Mouse (Mus musculus): Measurements from ENCODE around the gene Slc6a13.

Gene Slc6a13

DNA sequence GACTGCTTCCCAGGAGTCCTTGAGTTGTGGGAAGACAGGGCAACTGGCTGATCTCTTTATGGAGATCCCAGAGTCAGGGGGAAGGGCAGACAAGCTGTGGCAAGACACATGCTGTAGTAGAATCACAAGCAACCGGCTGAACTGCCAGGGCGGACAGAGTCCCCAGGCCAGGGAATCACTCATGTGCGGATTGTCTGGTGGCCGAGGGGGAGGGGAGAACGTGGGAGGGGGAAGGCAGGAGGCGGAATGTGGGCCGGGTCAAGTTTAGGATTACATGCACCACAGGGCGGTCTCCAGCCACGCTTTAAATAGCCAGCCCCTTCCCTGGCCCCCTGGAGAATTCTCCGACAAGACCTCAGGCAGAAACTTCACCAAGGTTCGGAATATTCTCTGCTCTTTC, at the start of gene Slc6a13:
Gene Slc6a13, plus strand, starts transcription at position 274 of the 400 bp plus-strand sequence.
- DNase-seq (ENCODE audit: low read depth, low spot score) = no peak

GRCm38 (mm10) chr6:121250406-121250805, 49.6 kb upstream of the Slc6a13 start:
- no peak for DNase-seq (ENCODE audit: low read depth, low spot score)

GRCm38 (mm10) chr6:121251256-121251655, 48.8 kb upstream of the Slc6a13 start:
- DNase-seq (ENCODE audit: low read depth, low spot score) = no peak

DNA sequence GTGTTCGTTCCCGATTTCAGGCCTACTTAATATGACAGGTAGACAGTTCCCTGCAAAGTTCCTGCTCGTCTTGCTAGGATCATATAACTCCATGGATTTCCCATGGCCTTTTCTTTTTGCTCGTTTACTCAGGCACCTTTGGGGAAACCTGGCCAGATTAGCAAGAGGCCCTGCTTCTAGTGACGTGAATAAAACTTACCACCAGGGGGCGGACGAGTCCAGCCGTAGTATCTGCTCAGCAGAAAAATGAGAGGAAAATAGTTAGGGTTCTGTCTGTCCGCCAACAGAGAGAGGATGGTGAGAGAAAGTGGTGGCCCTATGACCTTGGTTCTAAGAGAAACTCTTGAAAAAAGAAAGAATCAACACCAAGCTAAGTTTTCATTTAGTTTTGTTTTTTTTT, 39.5 kb upstream of the Slc6a13 start:
- DNase-seq (ENCODE audit: low read depth, low spot score) = no peak

DNA sequence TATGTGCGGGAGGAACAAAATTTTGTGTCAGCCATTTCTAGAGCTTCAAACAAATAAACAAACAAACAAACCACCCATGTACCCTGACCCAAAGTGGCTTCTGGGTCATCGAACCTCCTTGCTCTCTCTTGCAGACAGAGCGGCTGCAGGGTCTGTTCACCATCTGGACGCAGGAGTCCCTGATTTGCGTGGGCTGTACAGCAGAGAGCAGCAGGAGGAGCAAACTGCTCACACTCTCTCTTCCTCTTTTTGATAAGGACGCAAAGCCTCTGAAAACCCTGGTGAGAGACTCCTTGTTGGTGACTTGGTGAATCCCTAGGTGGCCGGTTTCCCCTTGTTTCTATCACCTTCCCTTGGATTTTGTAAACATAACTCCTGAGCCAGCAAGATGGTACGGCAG, 38.8 kb upstream of the Slc6a13 start:
- DNase-seq (ENCODE audit: low read depth, low spot score) = no peak

DNA sequence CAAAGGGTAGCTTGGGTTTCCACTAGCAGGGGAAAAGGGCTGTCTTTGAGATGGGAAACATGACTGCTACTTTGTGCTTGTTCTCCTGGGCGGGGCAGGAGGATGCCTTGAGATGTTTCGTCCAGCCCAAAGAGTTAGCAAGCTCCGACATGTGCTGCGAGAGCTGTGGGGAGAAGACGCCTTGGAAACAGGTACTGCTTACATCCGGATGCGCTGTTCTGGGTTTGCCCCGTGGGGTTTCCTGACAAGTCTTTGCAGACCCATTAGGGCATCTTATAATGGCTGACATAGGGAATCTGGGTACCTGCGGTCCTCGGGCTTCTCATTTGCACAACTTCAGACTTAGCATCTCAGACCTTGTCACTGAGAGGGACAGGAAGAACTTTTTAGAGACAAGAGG, 38.0 kb upstream of the Slc6a13 start:
- DNase-seq (ENCODE audit: low read depth, low spot score) = no peak

DNA sequence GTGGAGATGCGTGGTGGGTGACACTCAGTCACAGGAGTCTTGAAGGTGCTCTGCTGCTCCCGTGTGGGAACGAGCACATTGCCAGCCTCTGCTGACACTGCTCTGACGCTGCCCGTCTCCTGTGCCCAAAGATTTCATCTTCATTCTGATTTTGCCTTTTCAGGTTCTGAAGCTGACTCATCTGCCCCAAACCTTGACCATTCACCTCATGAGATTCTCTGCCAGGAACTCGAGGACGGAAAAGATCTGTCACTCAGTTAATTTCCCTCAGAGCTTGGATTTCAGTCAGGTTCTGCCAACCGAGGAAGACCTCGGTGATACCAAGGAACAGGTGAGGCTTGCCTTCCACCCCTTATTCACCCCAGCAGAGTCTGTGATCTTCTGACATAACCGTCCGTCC, 37.5 kb upstream of the Slc6a13 start:
- DNase-seq (ENCODE audit: low read depth, low spot score) = no peak

DNA sequence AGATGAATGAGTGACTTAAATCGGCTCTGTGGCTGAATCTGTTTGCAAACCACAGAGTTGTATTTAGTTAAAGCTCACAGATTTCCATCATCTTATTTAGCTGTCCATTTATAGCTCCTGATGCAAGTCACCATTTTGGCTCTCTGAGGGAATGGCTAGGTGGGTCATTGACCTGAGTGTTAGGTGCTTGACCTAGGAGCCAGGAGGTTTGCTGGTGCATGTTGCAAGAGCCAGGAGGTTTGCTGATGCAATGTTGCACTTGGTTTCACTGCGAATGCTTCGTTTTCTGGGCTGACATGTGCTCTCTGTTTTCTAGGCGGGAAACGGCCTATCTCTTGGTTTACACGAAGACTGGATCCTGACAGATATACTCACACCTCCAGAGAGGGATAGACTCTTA, 29.9 kb upstream of the Slc6a13 start:
- no peak for DNase-seq (ENCODE audit: low read depth, low spot score)

- DNase-seq (ENCODE audit: low read depth, low spot score) = no peak
Measured at GRCm38 (mm10) chr6:121271707-121272074, 28.3 kb upstream of the Slc6a13 start.

DNA sequence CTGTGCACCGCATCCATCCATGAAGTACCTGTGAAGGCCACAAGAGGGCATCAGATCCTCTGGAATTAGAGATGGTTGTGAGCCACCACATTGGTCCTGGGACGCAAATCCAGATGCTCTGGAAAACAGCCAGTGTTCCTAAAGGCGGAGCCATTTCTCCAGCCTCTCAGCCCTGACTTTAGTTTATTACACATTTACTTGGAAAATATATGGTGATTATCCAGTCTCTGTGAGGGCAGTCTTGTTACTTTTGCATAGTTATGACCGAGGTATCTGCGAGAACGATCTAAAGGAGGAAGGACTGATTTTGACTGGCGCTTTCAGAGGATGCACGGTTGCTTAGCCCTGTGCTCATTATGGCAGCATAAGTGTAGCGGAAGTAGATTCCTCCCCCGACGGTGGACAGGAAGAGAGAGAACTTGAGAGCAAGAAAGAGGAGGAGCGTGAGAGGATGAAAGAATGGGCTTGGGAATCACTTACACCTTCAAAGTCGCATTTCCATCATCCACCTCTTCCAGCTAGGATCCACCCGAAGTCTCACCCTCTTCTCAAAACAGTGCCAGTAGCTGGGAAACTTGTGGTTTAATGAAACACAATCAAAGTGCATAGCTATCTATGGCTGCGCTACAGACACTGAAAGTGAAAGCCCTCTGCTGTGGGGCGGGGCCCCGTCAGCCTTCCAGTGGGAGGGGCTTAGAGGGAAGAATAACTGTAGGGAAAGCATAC, 27.8 kb upstream of the Slc6a13 start:
- DNase-seq (ENCODE audit: low read depth, low spot score) = peak; percentile 77

DNA sequence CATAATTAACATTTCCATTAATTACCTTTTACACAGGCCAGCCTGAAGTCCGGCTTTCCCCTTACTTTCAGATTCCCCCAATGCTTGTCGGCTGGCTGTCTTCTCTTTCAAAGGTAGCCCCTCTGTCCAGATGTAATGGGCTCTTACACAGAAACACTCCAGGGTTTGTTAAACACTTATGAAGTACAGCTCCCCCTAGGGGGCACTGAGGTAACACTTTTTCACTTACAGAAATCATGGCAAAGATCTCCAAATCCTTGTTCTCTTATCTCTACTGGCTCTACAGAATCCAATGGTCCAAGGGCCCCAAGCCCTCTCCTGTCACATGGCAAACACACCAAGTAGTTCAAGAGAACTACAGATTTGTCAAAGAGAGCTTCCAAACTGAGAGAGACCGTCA, 25.7 kb upstream of the Slc6a13 start:
- no peak for DNase-seq (ENCODE audit: low read depth, low spot score)

- DNase-seq (ENCODE audit: low read depth, low spot score) = no peak
Measured at GRCm38 (mm10) chr6:121284132-121284531, 15.9 kb upstream of the Slc6a13 start.

DNA sequence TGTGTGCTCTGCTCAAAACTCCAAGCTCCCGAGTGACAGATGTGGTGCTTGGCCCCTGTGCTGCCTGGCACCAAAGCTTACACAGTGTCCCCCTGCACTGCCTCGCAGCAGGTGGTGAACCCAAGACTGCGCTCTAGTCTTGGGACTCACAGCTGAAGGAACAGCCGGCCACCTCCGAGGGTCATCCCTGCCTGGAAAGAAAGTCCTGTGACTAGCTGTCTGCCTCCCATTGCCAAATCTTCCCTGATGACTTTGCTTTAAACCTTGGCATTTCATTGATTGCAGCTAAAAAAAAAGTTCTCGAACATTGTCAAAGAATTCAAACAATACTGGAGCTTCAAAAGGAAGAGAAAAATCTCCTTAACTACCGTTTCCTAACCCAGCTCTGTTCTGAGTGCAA, 710 bp upstream of the Slc6a13 start:
- no peak for DNase-seq (ENCODE audit: low read depth, low spot score)

GRCm38 (mm10) chr6:121300504-121300903, 477 bp downstream of the Slc6a13 start:
- DNase-seq (ENCODE audit: low read depth, low spot score) = no peak

DNA sequence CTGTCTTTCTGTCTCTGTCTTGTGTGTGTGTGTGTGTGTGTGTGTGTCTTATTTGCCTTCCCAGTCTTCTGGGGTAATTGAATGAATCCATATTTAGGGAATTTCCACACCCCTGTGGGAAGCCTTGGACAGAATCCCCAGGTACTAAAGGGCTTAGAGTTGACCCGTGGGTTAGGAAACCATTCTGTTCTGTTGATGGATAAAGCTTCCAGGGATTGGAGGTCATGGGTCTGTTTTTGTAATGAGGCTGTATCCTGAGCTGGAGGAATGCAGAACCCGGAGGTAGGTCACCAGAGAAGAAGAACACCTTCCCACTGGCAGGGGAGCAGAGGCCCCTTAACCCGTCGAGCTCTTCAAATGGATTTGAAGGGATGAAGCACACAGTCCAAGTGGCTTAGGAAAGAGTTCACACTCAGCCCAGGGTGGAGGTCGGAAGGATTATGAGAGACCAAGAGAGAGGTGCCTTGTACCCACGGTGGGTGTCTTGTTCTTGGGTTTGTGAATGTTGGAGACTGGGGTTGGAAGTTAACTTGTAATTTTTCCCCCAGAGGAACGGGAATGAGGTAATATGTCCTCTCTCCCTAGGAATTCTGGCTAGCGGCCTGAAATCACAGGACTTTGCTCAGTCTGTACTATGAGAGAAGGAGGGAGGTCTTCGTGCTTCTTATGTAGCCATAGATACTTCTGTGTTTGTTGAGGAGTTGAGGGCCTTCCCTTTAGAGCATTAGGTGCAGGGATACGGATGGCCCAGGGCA, 3.6 kb downstream of the Slc6a13 start:
- peak; percentile 21 for DNase-seq (ENCODE audit: low read depth, low spot score)

DNA sequence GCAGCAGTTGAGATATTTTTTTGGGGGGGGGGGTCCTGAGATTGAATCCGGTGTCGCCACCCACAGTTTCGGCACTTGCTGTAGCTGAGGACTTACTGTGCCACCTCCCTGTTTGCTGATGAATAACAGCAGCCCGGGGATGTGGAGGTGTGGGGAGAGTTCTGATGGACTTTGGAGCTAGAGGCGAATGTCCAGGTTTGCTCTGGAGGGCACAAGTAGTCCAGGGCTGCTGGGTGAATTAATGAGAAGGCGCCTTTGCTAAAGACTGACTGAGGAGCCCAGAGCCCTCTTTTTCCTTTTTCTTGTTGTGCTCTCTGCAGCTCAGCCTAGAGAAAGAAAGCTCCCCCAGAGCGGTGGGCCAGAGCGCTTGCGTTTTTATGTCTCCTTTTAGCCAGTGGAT, 4.6 kb downstream of the Slc6a13 start:
- DNase-seq (ENCODE audit: low read depth, low spot score) = no peak

DNA sequence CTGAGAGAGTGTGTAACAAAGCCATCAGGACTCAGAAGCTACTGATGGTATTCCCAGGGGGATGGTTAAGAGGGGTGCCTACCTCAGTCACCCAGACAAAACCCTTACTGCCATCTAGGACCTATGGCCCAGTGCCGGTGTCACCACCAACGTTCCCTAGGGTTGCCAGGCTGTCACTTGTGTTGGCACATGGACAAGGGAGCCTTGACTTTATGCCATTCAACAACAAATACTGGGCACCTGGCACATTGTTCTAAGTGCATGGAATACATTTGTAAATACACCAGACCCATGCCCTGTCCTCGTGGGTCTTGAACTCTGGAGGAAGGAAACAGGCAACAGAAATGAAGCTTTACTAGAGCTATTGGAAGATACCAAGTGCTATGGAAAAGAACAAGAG, 5.5 kb downstream of the Slc6a13 start:
- no peak for DNase-seq (ENCODE audit: low read depth, low spot score)

DNA sequence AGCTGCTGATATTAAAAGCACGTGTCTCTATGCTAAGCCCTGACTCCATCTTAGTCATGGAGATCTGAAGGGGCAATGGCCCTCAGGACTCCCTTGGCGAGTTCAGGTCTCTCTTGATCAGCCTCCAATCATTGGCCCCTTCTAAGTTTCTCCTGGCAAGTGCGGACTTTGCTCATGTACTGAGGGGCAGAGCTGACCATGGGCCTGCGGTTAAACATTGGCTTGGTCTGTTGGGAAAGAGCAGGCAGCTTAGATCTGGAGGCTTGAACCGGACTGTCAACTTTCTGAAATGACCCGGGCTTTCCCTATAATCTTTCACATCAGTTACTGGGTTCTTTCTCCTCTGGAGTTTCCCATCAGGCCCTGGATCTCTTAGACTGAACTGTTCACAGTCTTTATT, 11.0 kb downstream of the Slc6a13 start:
- DNase-seq (ENCODE audit: low read depth, low spot score) = no peak

GRCm38 (mm10) chr6:121319099-121319498, 19.1 kb downstream of the Slc6a13 start:
- DNase-seq (ENCODE audit: low read depth, low spot score) = no peak

DNA sequence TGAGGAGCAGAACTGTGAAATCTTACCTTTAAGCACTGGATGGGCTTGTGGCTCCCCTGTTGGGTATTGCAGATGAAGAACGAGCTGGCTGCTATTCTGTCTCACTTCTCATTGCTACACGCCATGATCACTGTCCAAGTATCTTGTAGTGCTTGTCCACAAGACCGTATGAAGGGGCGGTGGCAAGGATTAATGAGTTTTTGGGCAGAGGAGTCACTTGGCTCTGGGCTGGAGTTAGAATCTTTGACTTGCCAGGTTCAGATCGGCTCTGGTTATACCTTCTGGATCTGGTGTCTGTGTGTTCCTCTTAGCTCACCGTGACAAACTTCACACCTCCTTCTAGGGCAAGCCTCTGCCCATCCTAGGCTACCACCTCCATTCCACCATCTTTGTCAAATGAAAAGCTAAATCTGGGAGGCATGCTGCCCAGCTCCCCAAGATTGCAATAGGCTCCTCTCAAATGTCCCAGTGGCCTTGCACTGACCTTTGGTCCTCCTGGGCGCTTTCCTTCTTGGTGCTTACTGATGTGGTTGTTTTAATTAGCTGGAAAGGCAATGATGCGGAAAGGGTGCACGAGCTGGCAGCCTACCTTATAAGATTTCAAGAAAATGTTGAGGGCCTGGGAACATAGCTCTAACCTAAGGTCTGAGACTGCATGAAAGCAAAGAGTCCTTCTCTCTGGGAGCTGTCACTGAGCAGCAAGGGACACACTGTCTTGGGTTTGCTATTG, 22.5 kb downstream of the Slc6a13 start:
- DNase-seq (ENCODE audit: low read depth, low spot score) = no peak

DNA sequence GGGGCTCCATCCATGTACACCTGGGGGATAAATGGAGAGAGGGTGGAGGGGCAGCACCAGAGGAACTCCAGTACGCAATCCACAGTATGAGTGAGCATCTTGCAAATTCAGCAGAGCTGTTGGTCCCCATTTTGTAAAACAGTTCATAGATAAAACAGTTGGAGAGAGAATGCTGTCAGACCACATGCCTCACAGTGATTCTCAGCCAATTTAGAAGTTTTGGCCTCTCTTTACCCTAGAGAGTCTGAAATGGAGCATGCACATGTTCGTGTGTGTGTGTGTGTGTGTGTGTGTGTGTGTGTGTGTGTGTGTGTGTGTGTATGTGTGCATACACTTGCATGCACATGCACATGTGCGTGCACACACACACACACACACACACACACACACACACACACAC, 25.3 kb downstream of the Slc6a13 start:
- no peak for DNase-seq (ENCODE audit: low read depth, low spot score)

GRCm38 (mm10) chr6:121325740-121326139, 25.7 kb downstream of the Slc6a13 start:
- DNase-seq (ENCODE audit: low read depth, low spot score) = peak; percentile 34
